Mouse (Mus musculus) limb, embryonic 11.5 days (tissue): ENCODE measurements around the gene Nkx1-2. TPM values are rescaled to one million over a fixed set of nuclear protein-coding genes. Genes with fewer than 3 reads are reported as not detected.

ENCODE experiments used
- ATAC-seq: fragments of 200-750 bp; cut with Nextera tagmentation; 2 replicates; pipeline ENCODE4 v1.8.0; 2017; ENCODE audit warnings: low read depth; ENCODE audit not compliant: insufficient number of reproducible peaks, low FRiP score, low TSS enrichment
- DNase-seq: peaks from one replicate; pipeline ENCODE4 v3.0.0-alpha.2; 2015; ENCODE audit warnings: low spot score
- H3K27ac ChIP-seq: fragments of 300-500 bp; sonication (generic); replicated peaks from 2 replicates; pipeline ENCODE4 v1.5.1; 2014; ENCODE audit warnings: low read depth, mild to moderate bottlenecking, low read length
- H3K27me3 ChIP-seq: fragments of 300-500 bp; sonication (generic); 2 replicates; pipeline ENCODE4 v1.6.1; 2014; ENCODE audit warnings: mild to moderate bottlenecking, low read length, mixed read lengths; ENCODE audit not compliant: control insufficient read depth, insufficient read depth
- H3K36me3 ChIP-seq: fragments of 300-500 bp; sonication (generic); 2 replicates; pipeline ENCODE4 v1.6.1; 2014; ENCODE audit warnings: mild to moderate bottlenecking, low read length, moderate library complexity, mixed read lengths; ENCODE audit not compliant: control insufficient read depth, insufficient read depth
- H3K4me1 ChIP-seq: fragments of 300-500 bp; sonication (generic); 2 replicates; pipeline ENCODE4 v1.6.1; 2014; ENCODE audit warnings: low read length, mixed read lengths; ENCODE audit not compliant: control insufficient read depth, insufficient read depth
- H3K4me2 ChIP-seq: fragments of 300-500 bp; sonication (generic); 2 replicates; pipeline ENCODE4 v1.6.1; 2014; ENCODE audit warnings: low read depth, mild to moderate bottlenecking, moderate library complexity; ENCODE audit not compliant: severe bottlenecking
- H3K4me3 ChIP-seq: fragments of 300-500 bp; sonication (generic); 2 replicates; pipeline ENCODE4 v1.5.1; 2014; ENCODE audit warnings: low read depth, low read length
- H3K9ac ChIP-seq: fragments of 300-500 bp; sonication (generic); 2 replicates; pipeline ENCODE4 v1.6.1; 2014; ENCODE audit warnings: mild to moderate bottlenecking, low read length
- H3K9me3 ChIP-seq: fragments of 300-500 bp; sonication (generic); 2 replicates; pipeline ENCODE4 v1.6.1; 2016; ENCODE audit warnings: low read length; ENCODE audit not compliant: control insufficient read depth
- WGBS: fragments of 180-500 bp; shearing (Covaris S2); extraction: QIAGEN DNeasy Blood & Tissue Kit; methylation state at CpG from one replicate; pipeline ENCODE4 v1.1.7; 2014; 5-methylcytosine and 5-hydroxymethylcytosine counted together
- polyA plus RNA-seq: library from polyadenylated mRNA; unstranded; fragments of >200 nt; fragmentation: Nextera tagmentation; extraction: Ambion mirVana; gene quantifications from 2 replicates; pipeline ENCODE4 v1.2.1, GENCODE M21; 2014

Nkx1-2 gene
- polyA plus RNA-seq, 1 experiment from 2014 or later, result 0.04 TPM

GRCm38 (mm10) chr7:132547126-132547525 lies 52.3 kb downstream of the Nkx1-2 start:
- Histone ChIP-seq H3K36me3 (no peaks in the 10 kb centered on the region), H3K4me1 (no peaks in the 10 kb centered on the region), H3K27me3 (no peaks in the 10 kb centered on the region), H3K4me2 (no peak overlapping the region), H3K9me3 (no peaks in the 10 kb centered on the region), H3K9ac (no peak overlapping the region), H3K4me3 (no peak overlapping the region), H3K27ac (no peak overlapping the region)
- no peak for ATAC-seq
- WGBS, result 74% methylated on average over 3 of the region's 3 CpGs
- no peak for DNase-seq

Other genes with a start within 250 kb of the Nkx1-2 start
- 136 and 139 TPM in 2 replicates for gene Oat, start 23.2 kb downstream of the Nkx1-2 start, polyA plus RNA-seq
- 20.6 and 22.4 TPM in 2 replicates for gene Lhpp, start 11.0 kb upstream of the Nkx1-2 start, polyA plus RNA-seq
- 23.8 and 29.3 TPM in 2 replicates for gene Fam53b, start 214.2 kb upstream of the Nkx1-2 start, polyA plus RNA-seq